9 mouse cellular contexts compared by ENCODE assay signal in genomic region chr17:85395502-85395901, GRCm38 (mm10).
A peak's percentile ranks its signal among the peaks of the same experiment; 100 is the strongest.
DNase-seq lines count a peak whose midpoint lies in the region; ATAC-seq and TF ChIP-seq lines count a peak whose summit lies in the region.
"Had no signal": no experiment of that assay in that cellular context is flagged by ENCODE, and none has a peak within 500 bp of the region (broad histone marks: within the 10 kb centered on the region; RNA-seq: fewer than 3 reads in every experiment).

No protein-coding gene starts in this region.

- DNase-seq in spleen, adult 2 months (ENCODE audit: low read depth in 1 of 2, low spot score in 2 of 2), result peak; percentile 23 to 57
- no peak for DNase-seq in spleen, postnatal 14 days (ENCODE audit: low spot score in 2 of 2)
- no peak for DNase-seq in left cerebral cortex, postnatal 36 days (ENCODE audit: low spot score in 2 of 2)
- no peak for DNase-seq in gastrocnemius, adult 8-10 months (ENCODE audit: low spot score in 2 of 2)

- H3K9me3 ChIP-seq in forebrain, embryonic 12.5 days, result no peaks in the 10 kb centered on the region
- H3K9me3 ChIP-seq in lung, embryonic 16.5 days (ENCODE audit: control insufficient read depth, low read length), result no peaks in the 10 kb centered on the region
- H3K9me3 ChIP-seq: embryonic facial prominence, embryonic 12.5 days had no signal

- intact Hi-C loops in left cerebral cortex, postnatal 36 days (cut with DNase I), result no loop called here

- H3K36me3 ChIP-seq in spleen, adult 2 months (ENCODE audit: control insufficient read depth, insufficient read depth, low read length), result no peaks in the 10 kb centered on the region
- H3K36me3 ChIP-seq in forebrain, embryonic 12.5 days (replicated peaks), result no peaks in the 10 kb centered on the region
- no peaks in the 10 kb centered on the region for H3K36me3 ChIP-seq in lung, embryonic 16.5 days (ENCODE audit: control insufficient read depth, insufficient read depth, low read length)
- H3K36me3 ChIP-seq: embryonic facial prominence, embryonic 12.5 days had no signal

- no peaks in the 10 kb centered on the region for H3K27me3 ChIP-seq in spleen, adult 2 months (ENCODE audit: control insufficient read depth, insufficient read depth, low read length)
- H3K27me3 ChIP-seq in forebrain, embryonic 12.5 days, result peaks cover 10% of the 10 kb centered on the region; the same call in 1 of the 2 replicates
- no peaks in the 10 kb centered on the region for H3K27me3 ChIP-seq in lung, embryonic 16.5 days (ENCODE audit: control insufficient read depth, insufficient read depth, low read depth, low read length)
- H3K27me3 ChIP-seq: embryonic facial prominence, embryonic 12.5 days had no signal

- H3K27ac ChIP-seq in spleen, adult 2 months (ENCODE audit: insufficient read depth, low read length), result peak overlapping the region; percentile 75
- H3K27ac ChIP-seq in forebrain, embryonic 12.5 days, result peak overlapping the region; percentile 81
- H3K27ac ChIP-seq in lung, embryonic 16.5 days (ENCODE audit: low read length), result no peak overlapping the region
- H3K27ac ChIP-seq: embryonic facial prominence, embryonic 12.5 days; liver, embryonic 14.5 days had no signal

- no peaks in the 10 kb centered on the region; the same call in 1 of the 2 replicates for H3K4me1 ChIP-seq in spleen, adult 2 months (ENCODE audit: control insufficient read depth, insufficient read depth, insufficient read length)
- H3K4me1 ChIP-seq in forebrain, embryonic 12.5 days, result peaks cover 45% of the 10 kb centered on the region
- no peaks in the 10 kb centered on the region; the same call in 1 of the 2 replicates for H3K4me1 ChIP-seq in lung, embryonic 16.5 days (replicated peaks; ENCODE audit: control insufficient read depth, insufficient read depth, low read length)

- ATAC-seq in forebrain, embryonic 12.5 days (ENCODE audit: low FRiP score), result peak; percentile 59
- peak; percentile 65; the same call in 1 of the 2 replicates for ATAC-seq in lung, embryonic 16.5 days (ENCODE audit: low read depth)
- ATAC-seq in cerebellum, adult (ENCODE audit: insufficient number of reproducible peaks, low FRiP score, low TSS enrichment), result no peak

- no peak overlapping the region for H3K9ac ChIP-seq in forebrain, embryonic 12.5 days
- H3K9ac ChIP-seq in lung, embryonic 16.5 days (ENCODE audit: low read length), result no peak overlapping the region
- H3K9ac ChIP-seq: embryonic facial prominence, embryonic 12.5 days; liver, embryonic 14.5 days had no signal

- no peak for TF ChIP-seq POLR2A in spleen, adult 2 months (IDR thresholded peaks at IDR 0.05; ENCODE audit: low read depth, low read length)

- 4% methylated on average over 5 of the region's 5 CpGs for WGBS in spleen, adult 2 months
- WGBS in forebrain, embryonic 12.5 days, result 18% methylated on average over 5 of the region's 5 CpGs
- 41% methylated on average over 5 of the region's 5 CpGs for WGBS in lung, embryonic 16.5 days

- no peak for TF ChIP-seq CTCF in spleen, adult 2 months (IDR thresholded peaks at IDR 0.05; ENCODE audit: extremely low read depth, insufficient read depth, insufficient read length, insufficient replicate concordance)

- H3K4me2 ChIP-seq in forebrain, embryonic 12.5 days, result peak overlapping the region; percentile 38; the same call in 1 of the 2 replicates
- peak overlapping the region; percentile 11; the same call in 1 of the 2 replicates for H3K4me2 ChIP-seq in lung, embryonic 16.5 days (ENCODE audit: low read depth, low read length)
- H3K4me2 ChIP-seq: embryonic facial prominence, embryonic 12.5 days had no signal

- peak overlapping the region; percentile 52; the same call in 1 of the 2 replicates for H3K4me3 ChIP-seq in spleen, adult 2 months (ENCODE audit: extremely low read depth, insufficient read depth, insufficient read length)
- H3K4me3 ChIP-seq in forebrain, embryonic 12.5 days (replicated peaks), result no peak overlapping the region
- no peak overlapping the region for H3K4me3 ChIP-seq in lung, embryonic 16.5 days (ENCODE audit: low read length)
- H3K4me3 ChIP-seq: embryonic facial prominence, embryonic 12.5 days had no signal

Comparison
In these comparisons a context has a peak if more than half of its experiments do, and no peak if none do; other contexts are left out.
1. DNase-seq: peak in spleen, adult 2 months (2 of 2); none in spleen, postnatal 14 days (0 of 2), left cerebral cortex, postnatal 36 days (0 of 2) and gastrocnemius, adult 8-10 months (0 of 2).